Mouse (Mus musculus) lung, adult 2 months (tissue): Measurements from ENCODE around the gene Mrgprb5.

ENCODE experiments used
- CTCF ChIP-seq: fragments of 200-500 bp; IDR thresholded peaks from 2 replicates; pipeline ENCODE4 v1.5.1; 2011; ENCODE audit warnings: mild to moderate bottlenecking, low read length, control low read depth; ENCODE audit not compliant: insufficient read depth
- POLR2A ChIP-seq: fragments of 200-500 bp; IDR thresholded peaks from 2 replicates; pipeline ENCODE4 v1.6.1; 2011; ENCODE audit warnings: low read depth, mild to moderate bottlenecking, control low read depth, low read length, borderline replicate concordance; ENCODE audit errors: extremely low read depth

GRCm38 (mm10) chr7:48167471-48167870, 1.3 kb downstream of the Mrgprb5 start:
- TF ChIP-seq POLR2A, result no peak
- TF ChIP-seq CTCF, result no peak
